In the genomic region with DNA sequence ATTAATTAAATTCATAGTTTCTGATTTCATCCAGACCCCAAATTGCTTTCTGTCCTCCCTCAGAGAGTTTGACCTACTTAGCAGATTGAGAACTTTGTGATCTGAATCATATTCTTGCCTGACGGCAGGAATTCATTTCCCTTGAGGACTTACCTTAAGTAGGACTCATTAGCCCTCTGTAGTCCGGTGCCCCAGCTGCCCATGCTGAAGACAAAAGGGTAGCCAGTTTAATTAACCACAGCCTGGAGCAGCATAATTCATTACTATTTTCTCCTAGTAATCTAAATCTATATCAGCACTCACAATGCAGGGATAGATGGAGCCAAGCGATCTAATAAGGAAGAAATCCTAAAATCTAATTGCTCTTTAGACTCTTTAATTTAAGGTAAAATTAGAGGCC, we compare ENCODE assay signal across 16 mouse cellular contexts.
DNase-seq lines count a peak whose midpoint lies in the region; ATAC-seq lines count a peak whose summit lies in the region.
"Had no signal": no experiment of that assay in that cellular context is flagged by ENCODE, and none has a peak within 500 bp of the region (broad histone marks: within the 10 kb centered on the region; RNA-seq: fewer than 3 reads in every experiment).

No protein-coding gene starts in this region.

- WGBS in embryonic facial prominence, embryonic 14.5 days: 33% methylated on average over 3 of the region's 3 CpGs
- 54% methylated on average over 3 of the region's 3 CpGs for WGBS in embryonic facial prominence, embryonic 10.5 days
- WGBS in midbrain, embryonic 13.5 days: 37% methylated on average over 3 of the region's 3 CpGs
- whole genome bisulfite sequencing in midbrain, embryonic 15.5 days: 32% methylated on average over 3 of the region's 3 CpGs
- WGBS in hindbrain, embryonic 13.5 days: 45% methylated on average over 3 of the region's 3 CpGs
- 77% methylated on average over 3 of the region's 3 CpGs for WGBS in intestine, embryonic 15.5 days

- no peaks in the 10 kb centered on the region for H3K36me3 ChIP-seq in embryonic facial prominence, embryonic 14.5 days (ENCODE audit: control insufficient read depth, insufficient read depth, low read length)
- no peaks in the 10 kb centered on the region for H3K36me3 ChIP-seq in embryonic facial prominence, embryonic 10.5 days (replicated peaks)
- H3K36me3 ChIP-seq in midbrain, embryonic 13.5 days: no peaks in the 10 kb centered on the region
- H3K36me3 ChIP-seq in midbrain, embryonic 15.5 days (replicated peaks): no peaks in the 10 kb centered on the region
- H3K36me3 ChIP-seq in hindbrain, embryonic 13.5 days: no peaks in the 10 kb centered on the region
- H3K36me3 ChIP-seq in intestine, embryonic 15.5 days: no peaks in the 10 kb centered on the region
- H3K36me3 ChIP-seq: liver, embryonic 12.5 days had no signal

- H3K9me3 ChIP-seq in embryonic facial prominence, embryonic 14.5 days (ENCODE audit: control insufficient read depth, low read length): no peaks in the 10 kb centered on the region
- no peaks in the 10 kb centered on the region for H3K9me3 ChIP-seq in embryonic facial prominence, embryonic 10.5 days
- H3K9me3 ChIP-seq in midbrain, embryonic 13.5 days: no peaks in the 10 kb centered on the region
- no peaks in the 10 kb centered on the region for H3K9me3 ChIP-seq in midbrain, embryonic 15.5 days
- no peaks in the 10 kb centered on the region for H3K9me3 ChIP-seq in hindbrain, embryonic 13.5 days
- H3K9me3 ChIP-seq in intestine, embryonic 15.5 days: no peaks in the 10 kb centered on the region
- H3K9me3 ChIP-seq: liver, embryonic 12.5 days had no signal

- ATAC-seq in embryonic facial prominence, embryonic 14.5 days (ENCODE audit: low read depth): 0 out of 2 replicates have a peak, but pooled peaks have one; percentile 47
- ATAC-seq in midbrain, embryonic 13.5 days: 0 out of 2 replicates have a peak, but pooled peaks have one; percentile 58
- ATAC-seq in midbrain, embryonic 15.5 days (replicated peaks): no peak
- peak; percentile 68; the same call in 1 of the 2 replicates for ATAC-seq in hindbrain, embryonic 13.5 days (ENCODE audit: low FRiP score)
- no peak for ATAC-seq in intestine, embryonic 15.5 days
- ATAC-seq: activated CD4-positive, CD25-positive, alpha-beta regulatory T cell, adult 4 months; liver, embryonic 12.5 days; Patski had no signal

- H3K4me1 ChIP-seq in embryonic facial prominence, embryonic 14.5 days (ENCODE audit: control insufficient read depth, insufficient read depth, low read length): no peaks in the 10 kb centered on the region
- H3K4me1 ChIP-seq in embryonic facial prominence, embryonic 10.5 days: 0 out of 2 replicates have a peak, but pooled peaks cover 2% of the 10 kb centered on the region
- H3K4me1 ChIP-seq in midbrain, embryonic 13.5 days (replicated peaks): no peaks in the 10 kb centered on the region
- no peaks in the 10 kb centered on the region for H3K4me1 ChIP-seq in midbrain, embryonic 15.5 days
- H3K4me1 ChIP-seq in hindbrain, embryonic 13.5 days (replicated peaks): no peaks in the 10 kb centered on the region
- no peaks in the 10 kb centered on the region for H3K4me1 ChIP-seq in intestine, embryonic 15.5 days (replicated peaks)
- H3K4me1 ChIP-seq: liver, embryonic 12.5 days had no signal

- no peaks in the 10 kb centered on the region for H3K27me3 ChIP-seq in embryonic facial prominence, embryonic 14.5 days (replicated peaks; ENCODE audit: control insufficient read depth, insufficient read depth, low read length)
- no peaks in the 10 kb centered on the region for H3K27me3 ChIP-seq in embryonic facial prominence, embryonic 10.5 days (replicated peaks; ENCODE audit: low read depth, poor library complexity, severe bottlenecking)
- H3K27me3 ChIP-seq in midbrain, embryonic 13.5 days: no peaks in the 10 kb centered on the region
- no peaks in the 10 kb centered on the region for H3K27me3 ChIP-seq in midbrain, embryonic 15.5 days (replicated peaks)
- H3K27me3 ChIP-seq in hindbrain, embryonic 13.5 days: no peaks in the 10 kb centered on the region
- H3K27me3 ChIP-seq in intestine, embryonic 15.5 days (replicated peaks): no peaks in the 10 kb centered on the region
- H3K27me3 ChIP-seq: liver, embryonic 12.5 days; Patski had no signal

- H3K4me3 ChIP-seq in embryonic facial prominence, embryonic 14.5 days (ENCODE audit: low read depth, low read length): no peak overlapping the region
- H3K4me3 ChIP-seq in embryonic facial prominence, embryonic 10.5 days: no peak overlapping the region
- H3K4me3 ChIP-seq in midbrain, embryonic 13.5 days (replicated peaks): no peak overlapping the region
- H3K4me3 ChIP-seq in midbrain, embryonic 15.5 days: no peak overlapping the region
- no peak overlapping the region for H3K4me3 ChIP-seq in hindbrain, embryonic 13.5 days
- H3K4me3 ChIP-seq in intestine, embryonic 15.5 days (replicated peaks): no peak overlapping the region
- H3K4me3 ChIP-seq: liver, embryonic 12.5 days had no signal

- no peak overlapping the region for H3K27ac ChIP-seq in embryonic facial prominence, embryonic 14.5 days (replicated peaks; ENCODE audit: low read depth, low read length)
- no peak overlapping the region for H3K27ac ChIP-seq in embryonic facial prominence, embryonic 10.5 days (replicated peaks)
- H3K27ac ChIP-seq in midbrain, embryonic 13.5 days: no peak overlapping the region
- H3K27ac ChIP-seq in midbrain, embryonic 15.5 days: no peak overlapping the region
- H3K27ac ChIP-seq in hindbrain, embryonic 13.5 days: no peak overlapping the region
- no peak overlapping the region for H3K27ac ChIP-seq in intestine, embryonic 15.5 days
- H3K27ac ChIP-seq: liver, embryonic 12.5 days had no signal

- no peak overlapping the region for H3K4me2 ChIP-seq in embryonic facial prominence, embryonic 14.5 days (ENCODE audit: low read depth, low read length)
- no peak overlapping the region for H3K4me2 ChIP-seq in midbrain, embryonic 13.5 days (replicated peaks)
- H3K4me2 ChIP-seq in midbrain, embryonic 15.5 days: no peak overlapping the region
- H3K4me2 ChIP-seq in hindbrain, embryonic 13.5 days: no peak overlapping the region
- H3K4me2 ChIP-seq in intestine, embryonic 15.5 days (replicated peaks): no peak overlapping the region
- H3K4me2 ChIP-seq: liver, embryonic 12.5 days; lung, embryonic 14.5 days had no signal

- no peak overlapping the region for H3K9ac ChIP-seq in embryonic facial prominence, embryonic 14.5 days (ENCODE audit: low read depth, low read length)
- H3K9ac ChIP-seq in midbrain, embryonic 13.5 days (replicated peaks): no peak overlapping the region
- no peak overlapping the region for H3K9ac ChIP-seq in midbrain, embryonic 15.5 days
- H3K9ac ChIP-seq in hindbrain, embryonic 13.5 days: no peak overlapping the region
- H3K9ac ChIP-seq in intestine, embryonic 15.5 days: no peak overlapping the region
- H3K9ac ChIP-seq: liver, embryonic 12.5 days; lung, embryonic 14.5 days had no signal

- peak; percentile 22 for DNase-seq in embryonic facial prominence, embryonic 14.5 days (ENCODE audit: low spot score)
- no peak for DNase-seq in embryonic facial prominence, embryonic 10.5 days (ENCODE audit: low spot score)
- DNase-seq in left cerebral cortex, adult 8-10 months (ENCODE audit: low spot score in 2 of 2): no peak
- DNase-seq: adrenal gland, postnatal 14 days; heart, adult 11 months; kidney, adult 18-20 months; kidney, postnatal 14 days; lung, embryonic 14.5 days; lung, postnatal 4 days had no signal

Comparison
In these comparisons a context has a peak if more than half of its experiments do, and no peak if none do; other contexts are left out.
1. ATAC-seq: peak in embryonic facial prominence, embryonic 14.5 days (single experiment), midbrain, embryonic 13.5 days (single experiment) and hindbrain, embryonic 13.5 days (single experiment); none in midbrain, embryonic 15.5 days (single experiment) and intestine, embryonic 15.5 days (single experiment).